Mouse (Mus musculus) adrenal gland, postnatal 4 days (tissue): ENCODE results near the gene Leprot. TPM values are rescaled to one million over a fixed set of nuclear protein-coding genes. Genes with fewer than 3 reads are reported as not detected.

Source experiments
- DNase-seq, 2 experiments: peaks; one replicate each; pipeline ENCODE4 v3.0.0; 2021 to 2022; ENCODE audit warnings: low spot score in 2 of 2, mixed read lengths in 2 of 2
- long read RNA-seq, 2 experiments: library from polyadenylated mRNA; stranded (forward); transcript quantifications; one replicate each; pipeline ENCODE4 v2.0.0; 2021
- total RNA-seq, 2 experiments: library from RNA; stranded (reverse); gene quantifications; 2 replicates each; pipeline ENCODE4 v1.2.3; 2021

Leprot gene
- 10 to 100 TPM; 96.3 to 98.2 TPM for total RNA-seq
- long read RNA-seq, experiment 1, transcript Leprot-201 (4 exons, 1,898 nt): major isoform, 91 of 105 reads
- long read RNA-seq, experiment 1, partial matches to known transcripts: 10 of 105 reads
- long read RNA-seq, experiment 1, other reads (novel, unspliced or antisense): 3 of 105 reads
- long read RNA-seq, experiment 2, transcript Leprot-201 (4 exons, 1,898 nt): major isoform, 111 of 163 reads
- long read RNA-seq, experiment 2, partial matches to known transcripts: 44 of 163 reads
- long read RNA-seq, experiment 2, other reads (novel, unspliced or antisense): 7 of 163 reads

GRCm38 (mm10) chr4:101647196-101647905 lies at the start of gene Leprot:
Leprot (plus strand) TSS chr4:101647718.
- peak; percentile 87 to 97 for DNase-seq

- DNase-seq: no peak
Measured at GRCm38 (mm10) chr4:101601758-101602157, 45.8 kb upstream of the Leprot start.

- DNase-seq: no peak
Measured at GRCm38 (mm10) chr4:101603635-101604034, 43.9 kb upstream of the Leprot start.

GRCm38 (mm10) chr4:101616520-101616919 lies 31.0 kb upstream of the Leprot start:
- no peak for DNase-seq

- no peak for DNase-seq
Measured at GRCm38 (mm10) chr4:101617742-101618141, 29.8 kb upstream of the Leprot start.

- DNase-seq: no peak
Measured at GRCm38 (mm10) chr4:101620206-101620605, 27.3 kb upstream of the Leprot start.

- no peak for DNase-seq
Measured at GRCm38 (mm10) chr4:101621241-101621640, 26.3 kb upstream of the Leprot start.

GRCm38 (mm10) chr4:101625278-101625677 lies 22.2 kb upstream of the Leprot start:
- no peak for DNase-seq

- DNase-seq: no peak
Measured at GRCm38 (mm10) chr4:101635596-101635995, 11.9 kb upstream of the Leprot start.

GRCm38 (mm10) chr4:101637472-101637871 lies 10.0 kb upstream of the Leprot start:
- DNase-seq: no peak

- DNase-seq: no peak
Measured at GRCm38 (mm10) chr4:101640631-101641030, 6.9 kb upstream of the Leprot start.

GRCm38 (mm10) chr4:101642708-101643107 lies 4.8 kb upstream of the Leprot start:
- DNase-seq: no peak

GRCm38 (mm10) chr4:101643216-101643615 lies 4.3 kb upstream of the Leprot start:
- no peak for DNase-seq

- no peak for DNase-seq
Measured at GRCm38 (mm10) chr4:101646857-101647195, 692 bp upstream of the Leprot start.

- DNase-seq: no peak
Measured at GRCm38 (mm10) chr4:101647976-101648642, 591 bp downstream of the Leprot start.

GRCm38 (mm10) chr4:101648745-101649144 lies 1.2 kb downstream of the Leprot start:
- no peak for DNase-seq

GRCm38 (mm10) chr4:101650961-101651360 lies 3.4 kb downstream of the Leprot start:
- no peak for DNase-seq

- DNase-seq: no peak
Measured at GRCm38 (mm10) chr4:101654256-101654655, 6.7 kb downstream of the Leprot start.

GRCm38 (mm10) chr4:101654788-101655414 lies 7.4 kb downstream of the Leprot start:
- no peak for DNase-seq

GRCm38 (mm10) chr4:101655415-101655790 lies 7.9 kb downstream of the Leprot start:
- DNase-seq: no peak

GRCm38 (mm10) chr4:101656056-101656455 lies 8.5 kb downstream of the Leprot start:
- no peak for DNase-seq
